Mouse (Mus musculus) spleen, adult 12 weeks (tissue): ENCODE measurements around the gene Cenpm.

ENCODE experiments used
- DNase-seq: peaks from one replicate; pipeline ENCODE4 v3.0.0; 2022; ENCODE audit warnings: low spot score

The Cenpm gene

DNA sequence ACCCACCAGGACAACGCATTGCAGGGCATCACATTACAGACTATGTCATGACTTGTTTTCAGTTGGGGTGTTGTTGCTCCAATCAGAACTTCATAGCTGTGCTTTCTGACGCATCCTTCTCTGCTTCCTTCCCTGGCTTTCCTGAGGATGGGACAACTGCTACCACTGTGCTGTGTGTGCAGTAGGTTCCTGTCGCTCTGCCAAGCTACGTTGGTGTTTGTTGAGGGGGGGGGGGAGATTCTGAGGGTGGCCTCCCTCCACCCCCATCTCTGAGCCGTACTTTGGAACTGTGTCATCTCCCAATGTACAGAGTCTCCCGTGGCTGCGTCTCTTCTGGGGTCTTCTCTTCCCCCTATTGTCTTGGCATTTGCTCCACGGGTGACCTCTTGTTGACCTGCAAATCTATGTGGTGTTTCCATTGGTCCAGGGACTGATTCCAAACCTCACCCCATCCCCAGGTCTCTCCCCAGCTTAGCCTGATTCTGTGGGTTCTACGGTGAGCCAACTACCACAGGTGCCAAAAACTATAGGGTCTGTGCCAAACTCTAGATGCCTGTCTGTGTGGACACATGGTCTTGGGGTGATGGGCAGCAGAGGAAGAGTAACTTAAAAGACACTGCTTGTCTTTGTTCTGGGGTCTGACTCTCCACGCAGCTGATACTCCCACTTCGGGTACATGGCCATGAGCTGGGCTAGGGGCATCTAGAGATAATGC is 29.1 kb downstream of the Cenpm start:
- DNase-seq: no peak

DNA sequence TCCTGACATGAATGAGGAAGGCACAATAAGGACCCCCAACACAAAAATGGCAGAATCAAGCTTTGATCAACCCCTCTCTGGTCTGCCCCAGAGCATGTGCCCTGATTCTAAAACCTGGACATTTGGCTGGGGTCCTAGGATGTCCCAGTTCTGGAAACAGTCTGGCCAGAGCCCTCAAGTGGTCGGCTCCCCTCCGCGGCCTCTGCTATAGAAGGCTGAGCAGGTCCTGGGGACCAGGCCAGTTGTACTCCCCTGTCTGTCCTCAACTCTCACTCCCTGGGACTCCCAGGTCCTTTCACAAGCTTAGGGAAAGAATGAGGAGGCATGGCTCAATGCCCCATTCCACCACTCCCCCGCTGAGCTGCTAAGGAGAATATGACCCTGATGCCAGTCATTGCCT is 31.3 kb downstream of the Cenpm start:
- DNase-seq: no peak

DNA sequence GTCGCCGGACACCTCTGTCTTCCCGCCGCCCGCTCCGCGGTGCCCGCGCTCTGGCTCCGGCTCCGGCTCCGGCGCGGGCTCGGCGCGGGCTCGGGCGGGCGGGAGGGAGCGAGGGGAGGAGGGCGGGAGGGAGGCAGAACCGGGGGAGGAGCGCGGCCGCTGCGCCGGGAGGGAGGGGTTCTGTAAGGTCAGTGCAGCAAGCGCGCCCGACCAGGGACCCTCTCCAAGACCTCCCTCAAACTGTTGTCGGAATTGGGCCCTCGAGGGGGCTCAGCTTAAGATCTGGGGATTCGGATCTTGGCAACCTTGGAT is 31.8 kb downstream of the Cenpm start, which contains the start of gene Shisa8:
Gene Shisa8 (minus strand): TSS at position 64 of the 312 bp plus-strand sequence.
- DNase-seq: no peak

DNA sequence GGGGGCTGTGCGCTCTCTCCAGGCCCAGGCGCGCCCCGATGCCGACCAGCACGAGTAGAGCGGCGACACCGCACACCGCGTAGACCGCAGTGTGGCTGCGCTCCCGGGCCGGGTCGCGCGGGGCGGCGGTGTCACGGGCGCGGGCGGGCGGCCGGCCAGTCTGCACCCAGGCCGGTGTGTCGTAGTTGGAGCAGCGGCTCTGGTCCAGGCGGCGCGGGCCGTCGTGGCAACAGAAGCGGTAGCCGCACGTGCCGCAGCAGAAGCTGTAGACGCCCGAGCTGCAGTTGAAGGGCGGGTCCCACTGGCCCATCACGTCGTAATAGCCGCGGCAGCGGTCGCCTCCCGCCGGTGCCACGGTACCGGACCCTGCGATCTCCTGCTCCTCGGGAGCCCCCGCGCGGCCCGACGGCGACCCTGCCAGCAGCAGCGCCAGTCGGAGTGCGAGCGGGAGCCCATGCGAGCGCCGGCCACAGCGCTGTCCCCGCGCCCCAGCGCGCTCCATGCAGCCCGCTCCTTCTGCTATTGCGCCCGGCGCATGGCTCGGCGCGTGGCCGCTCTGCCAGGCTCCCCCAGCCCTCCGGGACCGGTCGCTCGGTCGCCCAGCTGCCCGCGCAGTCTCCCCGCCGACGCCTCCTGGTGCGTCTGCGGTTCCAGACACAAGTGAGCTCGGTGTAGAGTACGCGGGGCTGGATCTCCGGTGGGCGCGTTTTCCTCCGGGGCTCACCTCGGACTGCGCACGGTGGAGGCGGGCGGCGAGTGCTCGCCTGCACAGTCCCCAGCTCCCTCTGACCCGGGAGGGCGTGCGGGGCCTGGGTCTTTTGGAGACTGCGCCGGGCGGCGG is 32.4 kb downstream of the Cenpm start:
- no peak for DNase-seq

DNA sequence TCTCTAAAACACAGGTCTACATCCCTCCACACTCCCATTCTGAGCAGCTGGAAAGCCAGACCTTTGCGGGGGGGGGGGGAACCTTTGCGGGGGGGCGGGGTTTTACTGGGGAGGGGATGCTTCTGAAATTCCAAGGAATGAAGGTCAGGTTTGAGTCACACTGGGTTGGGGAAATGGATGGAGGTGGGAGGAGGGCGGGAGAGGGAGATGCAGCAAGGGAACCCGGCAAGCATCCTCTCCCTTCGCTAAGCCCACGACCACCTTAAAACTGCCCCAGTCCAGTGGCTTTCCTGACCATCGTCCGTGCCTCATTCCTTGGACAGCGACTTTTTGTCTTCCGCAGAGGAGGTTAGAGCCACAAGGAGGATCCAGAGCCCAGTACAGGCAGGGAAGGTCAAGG is 33.3 kb downstream of the Cenpm start:
- no peak for DNase-seq

DNA sequence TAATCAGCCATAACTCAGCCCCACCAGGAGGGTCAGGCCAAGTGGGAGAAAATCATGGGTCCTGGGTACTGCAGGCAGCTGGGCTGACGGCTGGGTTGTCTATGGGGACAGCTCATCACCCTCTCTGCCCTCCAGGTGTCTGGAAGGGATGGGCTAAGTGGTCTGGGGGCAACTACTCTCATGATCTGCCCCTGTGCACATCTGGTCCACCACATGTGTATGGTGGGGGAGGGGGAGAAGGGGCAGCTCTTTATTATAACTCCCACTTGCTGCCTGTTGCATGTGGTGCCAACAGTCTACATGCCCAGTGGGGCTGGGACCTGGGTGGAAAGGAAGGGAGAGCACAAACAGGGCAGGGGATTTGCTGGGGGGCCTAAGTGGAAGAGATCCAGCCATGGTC is 33.7 kb downstream of the Cenpm start:
- DNase-seq: no peak

DNA sequence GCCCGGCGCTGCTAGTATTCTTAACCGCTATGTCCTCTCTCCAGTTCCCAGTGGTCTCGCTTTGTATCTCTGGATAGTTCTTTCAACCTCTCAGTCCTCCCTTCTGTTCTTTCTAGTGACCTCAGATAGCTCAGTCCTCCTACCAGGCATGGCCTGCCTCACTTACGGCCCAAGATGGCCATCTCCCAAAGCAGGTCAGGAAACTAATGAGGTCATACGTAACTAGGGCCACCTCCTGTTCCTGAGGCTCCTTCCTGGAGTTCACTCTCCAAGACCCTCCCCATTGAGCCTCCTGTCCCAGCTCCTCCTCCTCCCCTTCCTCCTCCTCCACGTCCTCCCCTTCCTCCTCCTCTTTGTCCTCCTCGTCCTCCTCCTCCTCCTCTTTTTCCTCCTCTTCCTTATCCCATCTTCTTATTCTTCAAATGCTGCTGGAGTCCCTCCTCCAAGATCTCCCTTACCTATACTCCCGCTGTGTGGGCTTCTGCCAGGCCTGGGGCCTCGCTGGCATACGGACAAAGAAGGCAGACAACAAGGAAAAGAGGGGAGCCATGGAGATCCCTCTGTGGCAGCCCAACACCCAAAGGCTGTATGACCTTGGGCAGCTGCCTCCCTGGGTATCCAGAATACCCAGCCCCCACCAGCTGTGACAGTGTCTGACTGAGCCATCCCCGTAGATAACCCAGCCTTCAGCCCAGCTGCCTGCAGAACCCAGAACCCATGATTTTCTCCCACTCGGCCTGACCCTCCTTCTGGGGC is 35.1 kb downstream of the Cenpm start:
- DNase-seq: no peak

DNA sequence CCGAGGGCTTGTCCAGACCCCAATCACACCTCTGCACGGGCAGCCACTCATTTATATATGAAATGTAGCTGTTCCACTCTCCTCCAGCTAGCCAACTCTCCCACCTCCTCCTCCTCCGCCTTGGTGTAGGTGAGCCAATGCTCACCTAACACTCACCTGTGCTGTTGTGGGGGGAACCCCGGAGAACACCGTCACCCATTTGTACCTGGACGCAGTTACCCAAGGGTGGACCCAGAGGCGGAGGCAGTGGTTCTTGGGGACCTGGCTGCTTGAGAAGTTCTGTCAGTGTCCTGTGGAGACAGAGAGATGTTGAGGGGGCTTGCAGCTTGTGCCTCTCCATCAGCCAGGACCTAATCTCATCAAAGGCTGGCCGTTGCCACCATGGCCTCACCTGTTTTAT is 36.2 kb downstream of the Cenpm start:
- no peak for DNase-seq

DNA sequence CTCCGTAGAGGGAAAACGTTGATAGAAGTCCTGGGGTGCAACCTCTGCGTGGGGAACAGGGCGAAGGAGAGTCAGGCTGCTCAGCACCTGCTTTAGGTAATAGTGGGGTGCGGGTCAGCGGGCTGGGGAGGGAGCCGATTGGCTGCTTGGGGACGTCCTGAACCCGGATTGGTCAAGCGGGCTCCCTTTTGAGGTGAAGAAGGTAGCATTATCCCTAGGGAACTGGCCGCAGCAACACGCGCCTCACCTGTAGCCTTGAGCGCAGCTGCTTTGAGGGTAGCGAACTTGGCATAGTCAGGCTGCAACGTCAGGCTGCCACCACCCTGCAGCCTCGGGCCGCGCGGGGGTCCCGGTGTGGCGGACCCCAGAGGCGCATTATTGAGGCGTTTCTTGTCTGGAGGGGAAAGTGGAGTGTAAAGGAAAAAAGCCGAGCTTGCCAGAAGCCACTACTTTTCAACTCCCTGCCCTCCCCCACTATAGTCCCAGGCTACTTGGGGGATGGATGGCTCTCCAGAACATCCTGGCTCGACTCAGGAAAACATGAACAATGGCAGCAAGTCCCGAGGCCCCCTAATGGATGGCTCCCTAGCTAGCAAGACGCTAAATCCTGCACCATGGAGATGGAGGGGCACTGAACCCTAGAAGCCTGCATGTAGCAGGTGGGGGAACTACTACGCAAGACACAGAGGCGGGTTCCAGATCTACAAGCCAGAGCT is 36.9 kb downstream of the Cenpm start:
- DNase-seq: no peak

DNA sequence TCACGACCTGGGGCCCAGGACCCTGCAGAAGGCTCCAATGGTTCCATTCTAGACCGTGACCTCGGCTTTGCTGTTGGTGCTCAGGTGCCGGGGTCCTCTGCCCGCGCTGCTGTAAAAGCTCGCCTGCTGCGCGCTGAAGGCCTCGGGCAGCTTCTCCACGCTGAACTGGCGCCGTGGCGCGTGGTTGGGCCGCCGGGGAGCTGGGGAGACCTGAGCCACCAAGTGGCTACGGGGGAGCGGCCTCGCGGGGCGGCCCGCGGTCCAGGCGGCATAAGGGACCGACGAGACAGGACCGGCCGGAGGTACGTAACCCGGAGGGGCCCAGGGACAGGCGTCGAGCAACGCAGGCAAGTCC is 37.5 kb downstream of the Cenpm start:
- DNase-seq: no peak

DNA sequence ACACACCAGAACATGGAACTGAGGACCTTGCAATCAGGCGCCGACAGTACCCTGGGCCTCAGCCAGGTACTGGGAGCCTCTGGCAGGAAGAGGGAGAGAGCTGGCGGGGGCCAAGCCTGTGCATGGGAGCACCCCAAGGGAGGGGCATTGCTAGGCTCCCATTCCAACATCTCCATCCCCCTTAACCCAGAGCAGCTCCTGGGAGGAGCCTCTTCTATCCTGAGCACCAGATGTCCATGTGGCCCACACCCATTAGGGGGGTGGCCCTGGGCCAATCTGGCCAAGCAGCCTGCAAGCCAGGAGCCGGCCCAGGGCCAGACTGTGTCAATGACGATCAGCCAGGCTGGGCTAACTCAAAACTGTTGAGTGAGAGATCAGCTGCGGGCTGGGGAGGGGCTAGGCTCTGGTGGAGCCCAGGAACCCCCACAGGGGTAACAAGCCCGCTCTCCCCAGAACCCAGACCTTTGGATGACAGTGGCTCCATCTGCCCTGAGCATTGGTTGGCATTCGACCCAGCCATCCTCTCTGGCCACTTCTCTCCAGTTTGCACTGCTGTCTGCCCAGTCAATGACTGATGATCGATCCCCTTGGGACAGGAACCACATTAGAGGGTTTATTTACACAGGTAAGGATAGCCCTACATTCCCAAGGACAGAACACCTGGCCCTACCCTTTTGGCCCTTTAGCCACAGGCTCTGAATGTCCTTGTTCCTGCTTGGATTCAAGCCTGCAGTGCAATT is 38.0 kb downstream of the Cenpm start:
- no peak for DNase-seq

DNA sequence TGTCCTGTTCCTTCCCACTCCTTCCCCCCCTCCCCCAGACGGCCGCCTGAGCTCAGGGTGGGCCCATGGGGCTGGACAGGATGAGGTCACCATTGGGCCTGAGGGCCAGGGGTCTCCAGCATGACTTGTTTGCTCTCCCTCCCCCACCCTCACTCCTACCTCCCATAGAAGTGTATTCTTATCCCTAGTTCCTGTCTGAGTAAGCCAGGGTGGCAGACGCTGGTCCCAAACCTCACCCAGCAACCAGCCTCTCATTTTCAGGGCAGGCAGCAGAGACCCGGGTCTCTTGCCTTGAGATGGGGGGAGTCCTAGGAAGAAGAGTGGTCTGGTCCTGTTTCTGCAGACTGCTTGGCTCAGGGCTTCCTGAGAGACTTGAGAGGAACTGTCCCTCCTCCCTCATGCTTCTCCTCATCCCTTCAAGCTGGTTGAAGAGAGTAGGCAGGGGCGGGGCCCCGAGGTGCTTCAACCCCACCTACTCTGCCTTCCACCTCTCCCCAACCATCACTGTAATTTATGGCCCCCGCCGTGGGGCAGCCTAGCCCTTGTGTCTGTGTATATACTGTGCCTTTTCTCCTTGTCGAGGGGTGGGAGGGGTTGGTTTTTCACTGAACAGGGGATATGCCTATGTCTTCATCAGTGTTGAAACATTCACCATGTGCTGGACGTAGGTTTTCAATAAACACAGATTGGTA is 39.7 kb downstream of the Cenpm start:
- no peak for DNase-seq

DNA sequence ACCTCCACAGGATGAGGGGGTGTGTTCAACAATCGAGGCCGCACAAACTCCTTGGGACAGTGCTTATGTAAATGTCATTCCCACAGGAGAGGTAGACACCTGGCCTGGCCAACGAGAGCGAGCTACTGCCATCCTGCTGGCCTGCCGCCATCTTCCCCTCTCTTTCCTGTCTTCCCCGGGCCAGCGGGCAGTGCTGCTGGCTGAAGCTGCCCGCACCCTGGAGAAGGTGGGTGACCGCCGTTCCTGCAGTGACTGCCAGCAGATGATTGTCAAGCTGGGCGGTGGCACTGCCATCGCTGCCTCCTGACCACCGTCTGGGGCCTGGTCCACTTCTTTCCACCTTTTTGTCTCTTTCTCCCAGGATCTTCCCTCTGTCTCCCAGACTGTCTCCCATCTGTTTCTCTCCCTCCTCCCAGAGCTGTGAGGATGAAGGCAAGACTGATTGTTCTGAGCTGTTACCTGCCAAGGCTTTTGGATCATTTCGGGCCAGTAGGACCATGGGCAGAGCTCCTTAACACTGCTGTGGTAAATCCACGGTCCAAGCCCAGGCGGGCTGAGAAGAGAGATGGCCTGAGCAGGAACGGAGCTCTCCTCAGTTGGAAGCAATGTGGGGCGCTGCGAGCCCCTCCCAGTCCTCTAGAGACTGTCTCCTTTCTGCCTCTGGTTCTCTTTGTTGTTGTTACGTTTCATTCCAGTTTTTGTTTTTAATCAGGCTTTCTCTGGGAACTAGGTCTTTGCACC is 40.8 kb downstream of the Cenpm start:
- DNase-seq: no peak

DNA sequence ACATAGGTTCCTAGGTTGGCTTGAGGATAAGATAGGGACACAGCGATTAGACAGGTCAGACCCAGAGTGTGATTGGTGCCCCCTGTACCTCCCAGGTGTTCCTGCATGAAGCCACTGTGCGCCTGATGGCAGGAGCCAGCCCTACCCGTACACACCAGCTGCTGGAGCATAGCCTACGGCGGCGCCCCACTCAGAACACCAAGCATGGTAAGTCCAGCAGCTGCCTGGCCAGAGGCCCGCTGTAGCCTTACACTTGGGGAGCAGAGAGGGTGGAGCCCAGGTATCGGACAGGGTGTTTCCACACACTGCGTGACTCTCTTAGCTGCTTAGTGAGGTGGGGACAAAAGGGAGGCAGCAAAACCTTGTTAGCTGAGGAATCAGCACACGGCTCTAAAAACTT is 41.5 kb downstream of the Cenpm start:
- no peak for DNase-seq

DNA sequence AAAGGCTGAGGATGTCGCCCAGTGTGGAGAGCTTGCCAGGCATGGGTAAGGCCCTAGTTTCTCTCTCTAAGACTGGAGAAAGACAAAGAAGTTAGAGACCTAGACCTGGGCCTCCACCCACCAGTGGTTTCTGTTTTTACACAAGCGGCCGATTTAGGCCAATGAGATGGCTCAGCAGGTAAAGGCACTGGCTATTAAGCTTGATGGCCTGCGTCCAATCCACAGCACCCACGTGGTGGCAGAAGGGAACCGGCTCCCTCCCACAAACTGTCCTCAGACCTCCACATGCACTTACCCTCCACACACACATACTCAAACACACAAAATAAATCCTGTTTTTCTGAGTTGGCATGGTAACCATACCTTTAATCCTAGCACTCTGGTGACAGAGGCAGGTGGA is 42.5 kb downstream of the Cenpm start:
- DNase-seq: no peak

DNA sequence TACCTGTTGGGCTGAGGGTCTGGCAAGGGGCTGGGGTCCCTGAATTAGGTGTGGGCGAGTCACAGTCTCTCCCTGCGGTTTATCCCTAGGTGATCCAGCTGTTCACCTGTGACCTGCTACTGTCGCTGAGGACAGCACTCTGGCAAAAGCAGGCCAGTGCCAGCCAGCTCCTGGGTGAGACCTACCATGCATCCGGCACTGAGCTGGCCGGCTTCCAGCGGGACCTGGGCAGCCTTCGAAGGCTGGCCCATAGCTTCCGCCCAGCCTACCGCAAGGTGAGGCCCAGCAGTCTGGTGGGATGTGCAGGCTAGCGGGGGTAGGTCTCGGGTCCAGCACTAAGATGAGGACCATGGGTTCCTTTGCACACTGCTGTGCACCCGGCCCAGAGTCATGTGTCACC is 45.0 kb downstream of the Cenpm start:
- DNase-seq: no peak

DNA sequence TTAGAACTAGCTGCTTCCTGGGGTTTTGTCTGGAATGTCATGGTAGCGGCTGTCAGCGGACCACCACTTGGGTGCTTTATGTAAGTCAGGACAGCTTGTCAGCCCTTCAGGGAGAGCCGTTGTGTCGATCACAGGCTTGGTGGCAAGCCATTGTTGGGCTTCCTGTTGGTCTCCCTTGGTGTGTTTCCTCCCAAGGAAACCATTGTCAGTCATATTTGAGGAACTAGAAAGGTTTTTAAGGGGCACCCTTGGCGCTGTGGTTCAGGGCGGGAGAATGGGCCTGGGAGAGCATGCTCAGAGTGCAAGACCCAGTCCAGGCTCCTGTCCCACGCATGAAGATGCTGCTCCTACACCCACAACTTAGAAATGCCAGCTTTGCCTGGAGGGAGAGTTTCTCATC is 46.2 kb downstream of the Cenpm start:
- DNase-seq: no peak

DNA sequence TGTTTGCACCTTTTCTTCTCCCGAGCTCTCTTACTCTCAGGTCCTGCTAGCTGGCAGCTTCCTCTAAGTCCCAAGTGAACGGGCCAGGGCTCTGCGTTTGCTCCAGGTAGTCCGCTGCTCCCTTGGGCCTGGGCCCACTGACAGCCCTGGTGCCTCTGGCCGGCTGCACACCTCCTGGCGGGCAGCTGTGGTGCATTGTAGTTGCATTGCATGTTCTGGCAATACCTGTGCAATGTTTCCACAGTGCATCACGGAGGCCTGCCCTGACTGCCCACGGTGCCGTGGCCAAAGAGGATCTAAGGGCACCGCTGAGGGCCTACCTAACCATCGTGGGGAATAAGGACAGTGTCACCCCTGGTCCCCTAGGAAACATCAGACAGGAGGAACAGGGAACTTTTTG is 46.6 kb downstream of the Cenpm start:
- DNase-seq: no peak

DNA sequence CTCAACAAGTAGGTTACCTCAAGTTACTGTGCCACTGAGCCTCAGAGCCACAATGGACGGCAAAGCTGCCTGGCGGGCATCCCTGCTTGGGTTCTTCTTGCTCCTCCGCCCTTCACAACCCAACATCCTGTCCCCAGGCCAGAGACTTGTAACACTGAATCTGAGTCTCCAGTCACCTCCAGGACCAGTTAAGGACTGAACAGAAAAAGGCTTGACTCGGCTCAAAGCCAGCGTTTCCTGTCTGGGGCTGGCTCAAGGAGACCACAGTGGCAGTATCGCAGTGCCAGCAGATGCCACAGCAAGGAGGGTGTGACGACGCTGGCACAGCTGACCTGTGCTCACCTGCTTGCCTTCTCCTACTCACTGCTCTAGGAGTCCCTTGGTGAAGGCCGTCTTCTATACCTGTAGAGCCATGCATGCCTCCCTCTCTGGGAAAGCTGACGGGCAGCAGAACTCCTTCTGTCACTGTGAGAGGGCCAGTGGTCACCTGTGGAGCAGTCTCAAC is 47.2 kb downstream of the Cenpm start:
- no peak for DNase-seq

DNA sequence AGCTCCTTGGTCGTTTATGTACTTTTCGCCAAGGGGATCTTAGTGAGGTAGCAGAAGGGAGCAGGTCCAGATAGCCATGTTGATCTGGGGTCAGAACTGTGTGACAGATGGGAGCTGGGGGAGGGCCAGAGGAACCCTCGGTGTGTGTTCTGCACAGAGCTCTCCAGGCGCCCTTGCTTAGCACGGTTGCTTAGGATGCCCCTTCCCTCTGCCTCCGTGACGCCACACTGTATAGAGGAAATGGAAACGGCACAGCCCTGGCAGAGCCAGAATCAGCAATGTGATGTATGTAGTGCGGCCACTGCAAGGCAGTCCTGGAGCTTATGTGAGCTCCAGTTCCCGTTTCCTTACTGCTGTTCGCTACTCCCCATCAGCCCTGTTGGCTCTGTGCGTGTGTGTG is 48.2 kb downstream of the Cenpm start:
- DNase-seq: no peak
